31 mouse cellular contexts compared by ENCODE assay signal in the genomic region with DNA sequence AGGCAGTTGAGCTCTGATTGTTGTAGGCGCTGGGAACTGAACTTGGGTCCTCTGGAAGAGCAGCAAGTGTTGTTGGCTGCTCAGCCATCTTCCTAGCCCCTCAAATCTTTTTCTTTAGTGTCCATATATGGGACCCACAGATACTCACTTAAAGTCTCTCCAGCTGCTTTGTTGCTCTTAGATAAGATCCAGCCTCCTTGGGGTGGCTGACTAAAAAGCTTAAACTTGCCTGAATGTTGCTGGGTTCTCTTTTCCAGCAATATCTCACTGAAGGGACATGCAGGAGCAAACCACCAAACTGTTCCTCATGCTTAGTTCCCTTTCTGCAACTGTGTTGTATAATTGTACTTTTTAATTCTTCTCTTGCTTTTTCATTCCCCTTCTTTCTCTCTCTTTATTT.
"Had no signal": no experiment of that assay in that cellular context is flagged by ENCODE, and none has a peak within 500 bp of the region (broad histone marks: within the 10 kb centered on the region; RNA-seq: fewer than 3 reads in every experiment).

No protein-coding gene starts in this region.

- ATAC-seq: liver, embryonic 12.5 days; liver, postnatal 0 days; lung, postnatal 0 days; midbrain, embryonic 13.5 days; midbrain, embryonic 15.5 days had no signal

- H3K27ac ChIP-seq: left cerebral cortex, adult 2 months; limb, embryonic 10.5 days; limb, embryonic 12.5 days; limb, embryonic 13.5 days; limb, embryonic 15.5 days; liver, embryonic 12.5 days; liver, embryonic 13.5 days; liver, embryonic 14.5 days; liver, embryonic 15.5 days; lung, embryonic 15.5 days; macrophage; midbrain, embryonic 10.5 days; midbrain, embryonic 12.5 days; midbrain, embryonic 13.5 days; midbrain, embryonic 15.5 days; neural tube, embryonic 12.5 days had no signal

- H3K36me3 ChIP-seq: limb, embryonic 10.5 days; limb, embryonic 12.5 days; limb, embryonic 13.5 days; limb, embryonic 15.5 days; liver, embryonic 12.5 days; liver, embryonic 13.5 days; liver, embryonic 15.5 days; lung, embryonic 15.5 days; midbrain, embryonic 10.5 days; midbrain, embryonic 12.5 days; midbrain, embryonic 13.5 days; midbrain, embryonic 15.5 days; neural tube, embryonic 12.5 days had no signal

- H3K4me3 ChIP-seq: left cerebral cortex, adult 2 months; limb, embryonic 10.5 days; limb, embryonic 12.5 days; limb, embryonic 13.5 days; limb, embryonic 15.5 days; liver, embryonic 12.5 days; liver, embryonic 13.5 days; liver, embryonic 15.5 days; lung, embryonic 15.5 days; megakaryocyte, embryonic 14.5 days; midbrain, embryonic 10.5 days; midbrain, embryonic 12.5 days; midbrain, embryonic 13.5 days; midbrain, embryonic 15.5 days; myocyte; neural tube, embryonic 12.5 days had no signal

- H3K9ac ChIP-seq: limb, embryonic 12.5 days; limb, embryonic 13.5 days; limb, embryonic 15.5 days; liver, embryonic 12.5 days; liver, embryonic 13.5 days; liver, embryonic 14.5 days; liver, embryonic 15.5 days; liver, postnatal 0 days; lung, embryonic 14.5 days; lung, embryonic 15.5 days; midbrain, embryonic 12.5 days; midbrain, embryonic 13.5 days; midbrain, embryonic 15.5 days; neural tube, embryonic 12.5 days had no signal

- DNase-seq: left cerebral cortex, postnatal 4 days; liver; liver, embryonic 13.5 days; liver, postnatal 0 days; lung, adult 18-20 months; lung, adult 2 months; lung, embryonic 14.5 days; lung, postnatal 10 days; lung, postnatal 14 days; lung, postnatal 36 days; lung, postnatal 4 days; midbrain, embryonic 14.5 days had no signal

- H3K4me1 ChIP-seq: limb, embryonic 10.5 days; limb, embryonic 12.5 days; limb, embryonic 13.5 days; limb, embryonic 15.5 days; liver, embryonic 13.5 days; liver, embryonic 15.5 days; lung, embryonic 15.5 days; megakaryocyte, embryonic 14.5 days; midbrain, embryonic 10.5 days; midbrain, embryonic 12.5 days; midbrain, embryonic 13.5 days; midbrain, embryonic 15.5 days; neural tube, embryonic 12.5 days had no signal

- H3K27me3 ChIP-seq: limb, embryonic 12.5 days; limb, embryonic 13.5 days; limb, embryonic 15.5 days; liver, embryonic 12.5 days; liver, embryonic 13.5 days; liver, embryonic 15.5 days; lung, embryonic 15.5 days; megakaryocyte, embryonic 14.5 days; midbrain, embryonic 12.5 days; midbrain, embryonic 13.5 days; midbrain, embryonic 15.5 days; neural tube, embryonic 12.5 days had no signal

- H3K9me3 ChIP-seq: limb, embryonic 10.5 days; limb, embryonic 12.5 days; limb, embryonic 13.5 days; limb, embryonic 15.5 days; liver, embryonic 12.5 days; liver, embryonic 13.5 days; liver, embryonic 15.5 days; lung, embryonic 15.5 days; midbrain, embryonic 10.5 days; midbrain, embryonic 12.5 days; midbrain, embryonic 13.5 days; midbrain, embryonic 15.5 days; neural tube, embryonic 12.5 days had no signal

- H3K4me2 ChIP-seq: limb, embryonic 12.5 days; limb, embryonic 13.5 days; limb, embryonic 15.5 days; liver, embryonic 11.5 days; liver, embryonic 12.5 days; liver, embryonic 13.5 days; liver, embryonic 15.5 days; lung, embryonic 14.5 days; lung, embryonic 15.5 days; midbrain, embryonic 12.5 days; midbrain, embryonic 13.5 days; midbrain, embryonic 15.5 days; neural tube, embryonic 12.5 days had no signal
